Mouse (Mus musculus): Measurements from ENCODE around the gene Mecr. TPM values are rescaled to one million over a fixed set of nuclear protein-coding genes. Genes with fewer than 3 reads are reported as not detected.

Mecr gene
- total RNA-seq, 2 experiments from 2014 or later: 31.0 to 37.2 TPM

DNA sequence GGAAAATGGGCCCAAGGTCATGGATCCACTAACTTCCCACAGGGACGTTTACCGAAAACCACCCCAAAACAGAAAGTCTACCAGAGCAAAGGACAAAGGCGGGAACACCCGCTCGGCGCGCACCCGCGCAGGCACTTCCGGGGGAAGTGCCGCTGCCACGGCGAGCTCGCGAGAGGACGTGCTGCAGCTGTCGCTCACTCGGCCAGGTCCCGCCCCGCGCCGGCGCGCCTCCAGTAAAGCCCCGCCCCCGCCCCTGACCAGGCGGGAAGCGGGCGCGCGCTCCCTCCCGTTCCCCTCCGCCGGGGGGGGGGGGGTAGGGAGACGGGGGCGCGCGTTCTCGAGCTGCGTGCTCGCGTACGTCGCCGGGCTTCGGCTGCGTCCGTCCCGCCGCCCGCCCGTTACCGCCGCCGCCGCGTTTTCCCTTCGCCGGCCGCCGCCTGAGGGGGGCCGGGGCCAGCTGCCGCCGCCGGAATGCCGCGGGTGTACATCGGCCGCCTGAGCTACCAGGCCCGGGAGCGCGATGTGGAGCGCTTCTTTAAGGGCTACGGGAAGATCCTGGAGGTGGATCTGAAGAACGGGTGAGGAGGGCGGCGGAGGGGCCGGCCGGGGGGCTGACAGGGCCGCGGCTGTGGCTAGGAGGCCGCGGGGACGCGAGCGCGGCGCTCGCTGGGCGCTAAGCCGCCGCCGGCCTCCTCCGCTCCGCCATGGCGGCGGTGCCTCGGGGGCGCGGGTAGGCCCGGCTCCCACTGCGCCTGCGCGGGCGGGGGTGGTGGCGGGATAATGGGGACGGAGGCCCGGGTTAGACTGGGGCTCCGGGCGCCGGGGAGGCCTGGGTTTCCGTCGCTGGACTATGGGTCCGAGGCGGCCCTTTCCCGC is 30.3 kb downstream of the Mecr start, which contains the start of gene Srsf4:
Gene Srsf4 (plus strand): TSS at position 325 of the 876 bp plus-strand sequence.
- peak within 1 kb of the TSS; percentile 99 for H3K27ac ChIP-seq
- no peak for TF ChIP-seq CTCF (IDR thresholded peaks at IDR 0.05)
- peak; percentile 90 to 95 for DNase-seq (ENCODE audit: extremely low spot score in 1 of 2, low spot score in 2 of 2)
- H3K4me3 ChIP-seq: peak within 1 kb of the TSS; percentile 92
- intact Hi-C loops (cut with DNase I): loop anchor here (5.0 kb wide), 1 partner anchor 389 kb away; the partner anchor contains the start of gene Gmeb1

DNA sequence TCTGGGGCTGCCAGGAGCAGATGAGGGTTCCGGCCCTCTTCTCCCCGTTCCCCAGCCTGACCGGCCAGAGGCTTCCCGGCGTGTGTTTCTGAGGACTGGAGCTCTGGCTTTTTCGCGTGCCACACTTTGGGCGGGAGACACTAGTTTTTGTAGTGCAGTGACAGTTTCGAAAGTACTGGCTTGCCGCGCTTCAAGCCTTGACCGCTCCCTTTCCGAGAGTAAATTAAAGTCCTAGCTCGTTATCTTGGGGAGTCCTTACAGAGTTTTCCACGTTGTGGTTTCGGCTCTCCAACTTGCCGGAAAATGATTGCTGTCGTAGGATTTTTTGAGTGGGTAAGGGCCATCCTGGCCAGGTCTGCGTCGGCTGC is 30.9 kb downstream of the Mecr start:
- H3K27ac ChIP-seq: peak overlapping the region; percentile 99
- intact Hi-C loops (cut with DNase I): loop anchor here (5.0 kb wide), 1 partner anchor 388 kb away; the partner anchor contains the start of gene Gmeb1
- no peak for TF ChIP-seq CTCF (IDR thresholded peaks at IDR 0.05)
- DNase-seq (ENCODE audit: extremely low spot score in 1 of 2, low spot score in 2 of 2): no peak
- peak overlapping the region; percentile 92 for H3K4me3 ChIP-seq

DNA sequence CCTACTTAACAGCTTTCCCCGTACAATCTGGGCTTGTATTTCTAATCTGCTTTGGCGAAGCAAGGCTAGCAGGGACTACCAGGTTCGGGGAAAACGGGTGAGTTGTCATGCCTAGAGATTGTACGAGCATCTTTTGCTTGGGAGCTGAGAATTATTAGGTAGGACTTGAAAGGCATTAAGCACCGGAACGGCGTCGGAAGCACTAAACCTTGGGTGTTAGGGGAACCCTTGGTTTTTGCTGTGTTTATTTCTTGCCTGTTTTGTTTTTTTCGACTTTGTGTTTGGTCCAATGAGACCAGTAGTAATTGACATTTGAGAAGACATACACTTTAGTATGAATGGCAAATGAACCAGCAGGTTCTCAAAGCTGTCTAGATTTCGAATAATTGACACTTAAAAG is 31.3 kb downstream of the Mecr start:
- H3K27ac ChIP-seq: peak overlapping the region; percentile 99; the same call in 1 of the 2 replicates
- DNase-seq (ENCODE audit: extremely low spot score in 1 of 2, low spot score in 2 of 2): no peak
- intact Hi-C loops (cut with DNase I): loop anchor here (5.0 kb wide), 1 partner anchor 388 kb away; the partner anchor contains the start of gene Gmeb1
- TF ChIP-seq CTCF (IDR thresholded peaks at IDR 0.05): no peak
- H3K4me3 ChIP-seq: peak overlapping the region; percentile 92

GRCm38 (mm10) chr4:131875242-131875641 is 32.0 kb downstream of the Mecr start:
- no peak for DNase-seq (ENCODE audit: extremely low spot score in 1 of 2, low spot score in 2 of 2)
- intact Hi-C loops (cut with DNase I): no loop called here
- peak overlapping the region; percentile 92; the same call in 1 of the 2 replicates for H3K4me3 ChIP-seq
- no peak overlapping the region for H3K27ac ChIP-seq
- no peak for TF ChIP-seq CTCF (IDR thresholded peaks at IDR 0.05)

DNA sequence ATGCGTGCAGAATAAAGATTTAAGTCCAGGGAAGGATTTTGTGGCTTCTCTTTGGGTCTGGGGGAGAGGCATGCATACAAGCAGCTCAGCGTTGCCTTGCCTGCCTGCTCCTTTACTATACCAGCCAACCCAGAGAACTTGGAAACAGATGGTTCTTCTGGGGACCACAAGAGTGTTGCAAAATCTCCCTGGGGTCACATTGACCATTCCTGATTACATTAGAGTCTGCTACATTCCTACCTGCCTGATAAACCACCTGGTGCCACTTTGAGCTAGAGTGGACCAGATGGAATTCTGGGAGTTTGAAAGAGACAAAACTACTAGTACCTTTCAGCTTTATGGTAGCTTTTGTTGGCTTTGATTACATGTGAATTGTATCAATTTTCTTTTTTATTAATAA is 33.6 kb downstream of the Mecr start:
- TF ChIP-seq CTCF (IDR thresholded peaks at IDR 0.05): no peak
- Histone ChIP-seq H3K27ac (no peak overlapping the region), H3K4me3 (no peak overlapping the region)
- DNase-seq (ENCODE audit: extremely low spot score in 1 of 2, low spot score in 2 of 2): no peak
- intact Hi-C loops (cut with DNase I): no loop called here

DNA sequence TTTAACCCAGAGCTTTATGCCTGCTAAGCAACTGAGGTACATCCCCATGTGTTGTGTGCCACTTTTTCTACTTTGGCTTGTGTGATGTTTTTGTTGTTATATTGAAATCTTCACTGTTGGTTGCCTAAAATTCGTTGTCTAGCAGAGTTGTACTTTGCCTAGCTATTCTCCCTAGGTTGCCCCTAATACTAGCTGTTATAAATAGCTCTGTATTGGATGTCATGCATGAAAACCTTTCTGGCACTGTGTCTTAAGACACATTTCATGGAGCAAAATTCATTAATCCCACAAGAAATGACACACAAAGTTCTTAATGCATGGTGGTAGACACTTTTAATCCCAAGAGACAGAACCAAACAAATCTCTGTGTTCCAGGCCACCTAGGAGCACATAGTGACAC is 36.4 kb downstream of the Mecr start:
- no peak overlapping the region for H3K4me3 ChIP-seq
- TF ChIP-seq CTCF (IDR thresholded peaks at IDR 0.05): no peak
- DNase-seq (ENCODE audit: extremely low spot score in 1 of 2, low spot score in 2 of 2): no peak
- H3K27ac ChIP-seq: no peak overlapping the region
- intact Hi-C loops (cut with DNase I): no loop called here

DNA sequence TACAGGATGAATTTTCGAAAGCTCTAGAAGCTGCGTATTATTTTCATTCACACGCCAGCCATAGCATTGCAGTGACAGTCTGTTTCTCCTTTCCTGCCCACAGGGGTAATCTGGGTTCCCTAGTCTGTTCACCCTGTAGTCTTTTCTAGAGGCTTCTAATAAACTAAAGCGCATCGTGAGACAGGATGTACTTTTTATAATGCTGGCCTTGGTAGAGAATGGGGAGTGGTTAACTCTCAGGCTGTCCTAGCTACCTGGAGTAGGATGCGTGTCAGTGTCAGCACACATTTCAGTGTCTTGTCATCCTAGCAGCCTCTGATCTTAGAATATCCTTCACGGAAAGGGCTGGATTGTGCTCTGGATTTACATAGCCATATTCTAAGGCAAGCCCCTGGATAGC is 38.0 kb downstream of the Mecr start:
- intact Hi-C loops (cut with DNase I): no loop called here
- Histone ChIP-seq H3K27ac (no peak overlapping the region), H3K4me3 (no peak overlapping the region)
- DNase-seq (ENCODE audit: extremely low spot score in 1 of 2, low spot score in 2 of 2): no peak
- no peak for TF ChIP-seq CTCF (IDR thresholded peaks at IDR 0.05)

- Histone ChIP-seq H3K27ac (no peak overlapping the region), H3K4me3 (no peak overlapping the region)
- DNase-seq (ENCODE audit: extremely low spot score in 1 of 2, low spot score in 2 of 2): no peak
- intact Hi-C loops (cut with DNase I): no loop called here
- no peak for TF ChIP-seq CTCF (IDR thresholded peaks at IDR 0.05)
These were observed 40.3 kb downstream of the Mecr start for GRCm38 (mm10) chr4:131883571-131883970.

- Histone ChIP-seq H3K27ac (no peak overlapping the region), H3K4me3 (no peak overlapping the region)
- TF ChIP-seq CTCF (IDR thresholded peaks at IDR 0.05): no peak
- DNase-seq (ENCODE audit: extremely low spot score in 1 of 2, low spot score in 2 of 2): no peak
- intact Hi-C loops (cut with DNase I): no loop called here
These were observed 42.1 kb downstream of the Mecr start for GRCm38 (mm10) chr4:131885376-131885775.

DNA sequence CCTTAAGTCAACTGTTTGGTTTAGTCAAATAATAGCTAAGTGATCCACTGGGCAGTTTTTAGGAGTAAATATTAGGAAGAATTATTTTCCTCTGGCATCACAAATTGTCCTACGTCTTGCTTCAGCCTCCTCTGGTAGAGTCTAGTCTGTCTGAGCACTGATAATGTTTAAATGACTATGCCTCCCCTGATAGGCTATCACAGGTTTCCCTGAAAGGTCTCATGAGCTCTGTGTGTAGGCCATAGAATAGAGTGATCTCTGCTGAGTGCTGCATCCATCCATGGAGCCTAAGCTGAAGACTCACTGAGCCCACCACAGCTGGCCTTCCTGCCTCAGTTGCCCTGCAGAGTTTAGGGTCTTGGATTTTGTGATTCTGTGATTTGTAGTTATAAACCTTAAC is 45.3 kb downstream of the Mecr start:
- no peak for TF ChIP-seq CTCF (IDR thresholded peaks at IDR 0.05)
- intact Hi-C loops (cut with DNase I): no loop called here
- DNase-seq (ENCODE audit: extremely low spot score in 1 of 2, low spot score in 2 of 2): no peak
- no peak overlapping the region for H3K4me3 ChIP-seq
- no peak overlapping the region for H3K27ac ChIP-seq

- no peak overlapping the region for H3K4me3 ChIP-seq
- H3K27ac ChIP-seq: no peak overlapping the region
- TF ChIP-seq CTCF (IDR thresholded peaks at IDR 0.05): no peak
- intact Hi-C loops (cut with DNase I): no loop called here
- no peak for DNase-seq (ENCODE audit: extremely low spot score in 1 of 2, low spot score in 2 of 2)
These were observed 47.4 kb downstream of the Mecr start for GRCm38 (mm10) chr4:131890692-131891091.

DNA sequence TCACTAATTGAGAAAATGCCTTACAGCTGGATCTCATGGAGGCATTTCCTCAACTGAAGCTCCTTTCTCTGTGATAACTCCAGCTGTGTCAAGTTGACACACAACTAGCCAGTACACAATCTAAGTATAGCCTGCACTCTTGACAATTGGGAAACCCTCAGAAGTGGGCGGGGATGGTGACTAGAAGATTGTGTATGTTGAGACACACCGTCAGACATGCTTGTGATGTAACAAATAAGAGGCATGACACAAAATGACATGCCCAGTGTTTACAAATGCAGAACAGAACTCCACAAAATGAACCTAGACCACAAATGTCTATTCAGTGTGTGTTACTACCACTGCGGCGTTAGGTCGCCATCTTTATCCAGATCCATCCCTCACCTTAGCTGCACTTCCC is 53.8 kb downstream of the Mecr start:
- TF ChIP-seq CTCF (IDR thresholded peaks at IDR 0.05): no peak
- DNase-seq (ENCODE audit: extremely low spot score in 1 of 2, low spot score in 2 of 2): no peak
- no peak overlapping the region for H3K4me3 ChIP-seq
- intact Hi-C loops (cut with DNase I): no loop called here
- H3K27ac ChIP-seq: no peak overlapping the region

DNA sequence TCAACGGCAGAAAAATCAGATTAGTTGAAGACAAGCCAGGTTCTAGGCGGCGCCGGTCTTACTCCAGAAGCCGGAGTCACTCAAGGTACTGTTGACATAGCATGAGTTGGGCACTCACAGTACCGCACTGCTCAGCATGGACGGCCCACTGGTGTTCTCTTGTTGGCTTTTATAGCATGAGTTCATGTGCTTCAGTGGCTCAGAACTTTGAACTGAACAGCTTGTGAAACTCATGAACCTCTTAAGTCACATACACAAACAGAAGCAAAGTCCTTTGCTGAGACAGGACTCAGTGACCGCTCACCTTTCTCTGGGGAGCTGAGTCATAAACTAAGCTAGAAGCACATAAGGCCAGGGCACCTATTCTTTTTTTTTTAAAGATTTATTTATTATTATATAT is 54.5 kb downstream of the Mecr start:
- Histone ChIP-seq H3K27ac (no peak overlapping the region), H3K4me3 (no peak overlapping the region)
- TF ChIP-seq CTCF (IDR thresholded peaks at IDR 0.05): no peak
- DNase-seq (ENCODE audit: extremely low spot score in 1 of 2, low spot score in 2 of 2): no peak
- intact Hi-C loops (cut with DNase I): no loop called here
